ENCODE assay signal across 11 mouse cellular contexts in the genomic region with DNA sequence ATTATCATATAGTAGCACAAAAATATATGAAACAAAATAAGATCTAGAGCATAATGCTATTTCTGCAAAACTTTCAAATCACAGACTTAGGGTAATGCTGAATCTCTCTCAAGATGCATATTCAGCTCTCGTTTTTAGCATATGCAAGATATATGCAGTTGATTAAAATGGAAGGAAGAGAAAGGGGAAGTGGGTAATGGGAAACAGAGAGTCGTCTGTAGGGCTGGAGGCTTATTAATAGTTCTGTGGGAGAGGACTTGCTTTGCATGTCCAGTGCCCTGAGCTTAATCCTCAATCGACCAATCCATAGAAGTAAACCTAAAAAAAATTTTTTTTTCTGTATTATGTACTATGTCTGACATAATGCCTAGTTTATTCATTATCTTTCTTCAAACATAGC.
"Had no signal": no experiment of that assay in that cellular context is flagged by ENCODE, and none has a peak within 500 bp of the region (broad histone marks: within the 10 kb centered on the region; RNA-seq: fewer than 3 reads in every experiment).

No protein-coding gene starts in this region.

- ATAC-seq: intestine, embryonic 15.5 days; liver, postnatal 0 days; lung, postnatal 0 days; midbrain, embryonic 15.5 days had no signal

- DNase-seq: kidney, adult 11 months; kidney, adult 8-10 months; kidney, postnatal 14 days; kidney, postnatal 4 days; liver, postnatal 0 days; right cerebral cortex, postnatal 14 days; spleen, adult 18-20 months; thymus, postnatal 25 days had no signal
